Mouse (Mus musculus) ES-Bruce4 (cell line): ENCODE results near the gene Tubd1. TPM values are rescaled to one million over a fixed set of nuclear protein-coding genes. Genes with fewer than 3 reads are reported as not detected.

Source experiments
- H3K27ac ChIP-seq: 2 replicates; pipeline ENCODE4 v1.5.1; 2012; ENCODE audit warnings: low read length, inconsistent platforms; ENCODE audit not compliant: insufficient read depth
- H3K27me3 ChIP-seq: 2 replicates; pipeline ENCODE4 v1.6.1; 2012; ENCODE audit warnings: mild to moderate bottlenecking, low read length, inconsistent platforms; ENCODE audit not compliant: control insufficient read depth, poor library complexity, insufficient read depth, severe bottlenecking
- H3K36me3 ChIP-seq: 2 replicates; pipeline ENCODE4 v1.6.1; 2012; ENCODE audit warnings: inconsistent platforms, mild to moderate bottlenecking, low read length, moderate library complexity; ENCODE audit not compliant: control insufficient read depth, poor library complexity, insufficient read depth, severe bottlenecking
- H3K4me1 ChIP-seq: one replicate; pipeline ENCODE4 v1.8.1; 2011; ENCODE audit warnings: low read length; ENCODE audit not compliant: control insufficient read depth, insufficient read depth
- H3K4me3 ChIP-seq: 2 replicates; pipeline ENCODE4 v1.5.1; 2011; ENCODE audit warnings: low read depth, mild to moderate bottlenecking, low read length
- H3K9ac ChIP-seq: 2 replicates; pipeline ENCODE4 v1.6.1; 2012; ENCODE audit warnings: low read depth, mild to moderate bottlenecking, inconsistent platforms; ENCODE audit not compliant: poor library complexity, severe bottlenecking
- H3K9me3 ChIP-seq: replicated peaks from 2 replicates; pipeline ENCODE4 v1.6.1; 2012; ENCODE audit warnings: mild to moderate bottlenecking, low read length, inconsistent platforms; ENCODE audit not compliant: control insufficient read depth, poor library complexity, insufficient read depth, severe bottlenecking
- CTCF ChIP-seq: IDR thresholded peaks from one replicate; pipeline ENCODE4 v1.8.1; 2011; ENCODE audit warnings: low read depth, low read length
- EP300 ChIP-seq: IDR thresholded peaks from 2 replicates; pipeline ENCODE4 v1.6.1; 2011; ENCODE audit warnings: low read depth, low read length; ENCODE audit not compliant: insufficient read depth
- POLR2A ChIP-seq: IDR thresholded peaks from one replicate; pipeline ENCODE4 v1.8.1; 2011; ENCODE audit warnings: low read length; ENCODE audit not compliant: insufficient read depth
- polyA plus RNA-seq: library from polyadenylated mRNA; stranded (reverse); fragments of >200 nt; gene quantifications from 2 replicates; pipeline ENCODE4 v1.2.4, GENCODE M21; 2011; ENCODE audit warnings: low read depth; ENCODE audit not compliant: missing spikeins, insufficient read depth, insufficient read length

The Tubd1 gene
- polyA plus RNA-seq, 1 experiment = 9.7 TPM

DNA sequence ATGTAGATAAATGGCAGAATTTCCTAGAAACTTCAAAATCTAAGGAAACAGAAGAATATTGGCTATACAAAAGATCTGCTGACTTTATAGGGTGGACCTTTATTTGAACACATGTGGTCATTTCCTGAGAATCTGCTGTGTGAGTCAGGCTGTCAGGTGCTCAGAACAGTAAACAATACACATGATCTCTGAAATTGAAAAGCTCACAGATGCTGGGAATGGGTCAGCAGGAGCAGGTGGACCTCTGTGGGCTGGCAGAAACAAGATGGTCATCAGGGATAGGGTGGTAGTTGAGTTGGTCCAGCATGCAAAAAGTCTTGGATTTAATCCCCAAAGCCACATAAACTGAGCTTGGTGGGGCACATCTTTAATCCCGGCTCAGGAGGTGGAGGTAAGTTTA, 53.8 kb downstream of the Tubd1 start:
- TF ChIP-seq EP300 (no peak), CTCF (no peak), POLR2A (no peak)
- H3K36me3 ChIP-seq = peaks cover 2% of the 10 kb centered on the region; the same call in 1 of the 2 replicates
- no peak overlapping the region for H3K4me3 ChIP-seq
- H3K9me3 ChIP-seq = no peaks in the 10 kb centered on the region
- H3K9ac ChIP-seq = no peak overlapping the region
- H3K27ac ChIP-seq = no peak overlapping the region
- H3K4me1 ChIP-seq = no peaks in the 10 kb centered on the region
- H3K27me3 ChIP-seq = no peaks in the 10 kb centered on the region

GRCm38 (mm10) chr11:86599378-86600208, 54.8 kb downstream of the Tubd1 start:
- Histone ChIP-seq H3K4me3 (no peak overlapping the region), H3K9me3 (no peaks in the 10 kb centered on the region)

DNA sequence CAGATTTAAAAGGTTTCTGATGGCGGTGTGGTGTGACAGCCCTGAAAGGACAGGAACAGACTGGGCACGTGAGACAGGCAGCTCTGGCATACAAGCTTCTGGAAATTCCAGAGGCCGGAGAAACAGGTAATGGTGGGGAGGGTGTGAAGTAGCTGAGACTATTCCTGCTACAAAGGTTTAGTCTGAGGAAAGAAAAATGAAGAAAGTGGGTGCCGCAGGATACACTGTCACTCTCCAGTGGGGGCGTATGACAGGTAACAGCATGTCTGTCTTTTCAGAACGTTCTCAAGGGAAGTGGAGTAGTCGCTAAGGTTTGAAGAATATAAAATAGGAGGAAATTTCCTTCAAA, 55.4 kb downstream of the Tubd1 start:
- Histone ChIP-seq H3K4me3 (no peak overlapping the region), H3K27ac (no peak overlapping the region), H3K36me3 (no peaks in the 10 kb centered on the region), H3K4me1 (no peaks in the 10 kb centered on the region), H3K9me3 (no peaks in the 10 kb centered on the region), H3K9ac (no peak overlapping the region), H3K27me3 (no peaks in the 10 kb centered on the region)
- TF ChIP-seq POLR2A = no peak
- TF ChIP-seq EP300 = no peak
- no peak for TF ChIP-seq CTCF

More at GRCm38 (mm10) chr11:86599378-86600208, 54.8 kb downstream of the Tubd1 start:
- no peak for TF ChIP-seq EP300
- TF ChIP-seq POLR2A = no peak
- no peak for TF ChIP-seq CTCF
- Histone ChIP-seq H3K27ac (no peak overlapping the region), H3K27me3 (no peaks in the 10 kb centered on the region), H3K4me1 (no peaks in the 10 kb centered on the region), H3K36me3 (no peaks in the 10 kb centered on the region), H3K9ac (no peak overlapping the region)

GRCm38 (mm10) chr11:86602116-86602515, 57.3 kb downstream of the Tubd1 start:
- no peaks in the 10 kb centered on the region for H3K27me3 ChIP-seq
- no peak for TF ChIP-seq CTCF
- TF ChIP-seq POLR2A = no peak
- no peak for TF ChIP-seq EP300
- H3K9me3 ChIP-seq = no peaks in the 10 kb centered on the region
- no peaks in the 10 kb centered on the region for H3K4me1 ChIP-seq
- no peaks in the 10 kb centered on the region for H3K36me3 ChIP-seq
- no peak overlapping the region for H3K4me3 ChIP-seq
- H3K9ac ChIP-seq = no peak overlapping the region
- H3K27ac ChIP-seq = no peak overlapping the region

GRCm38 (mm10) chr11:86603719-86604118, 58.9 kb downstream of the Tubd1 start:
- Histone ChIP-seq H3K4me1 (no peaks in the 10 kb centered on the region), H3K36me3 (no peaks in the 10 kb centered on the region), H3K4me3 (no peak overlapping the region), H3K27ac (no peak overlapping the region), H3K27me3 (no peaks in the 10 kb centered on the region), H3K9ac (no peak overlapping the region), H3K9me3 (no peaks in the 10 kb centered on the region)
- TF ChIP-seq POLR2A (no peak), EP300 (no peak), CTCF (no peak)

- TF ChIP-seq POLR2A = no peak
- no peak for TF ChIP-seq CTCF
- TF ChIP-seq EP300 = no peak
- H3K27me3 ChIP-seq = no peaks in the 10 kb centered on the region
- no peaks in the 10 kb centered on the region for H3K36me3 ChIP-seq
- H3K4me3 ChIP-seq = no peak overlapping the region
- no peak overlapping the region for H3K9ac ChIP-seq
- no peaks in the 10 kb centered on the region for H3K4me1 ChIP-seq
- H3K27ac ChIP-seq = no peak overlapping the region
- H3K9me3 ChIP-seq = no peaks in the 10 kb centered on the region
Observed at GRCm38 (mm10) chr11:86604289-86604688, 59.5 kb downstream of the Tubd1 start.
